Mouse (Mus musculus): Measurements from ENCODE around the gene Arl6ip4.

Arl6ip4 gene

DNA sequence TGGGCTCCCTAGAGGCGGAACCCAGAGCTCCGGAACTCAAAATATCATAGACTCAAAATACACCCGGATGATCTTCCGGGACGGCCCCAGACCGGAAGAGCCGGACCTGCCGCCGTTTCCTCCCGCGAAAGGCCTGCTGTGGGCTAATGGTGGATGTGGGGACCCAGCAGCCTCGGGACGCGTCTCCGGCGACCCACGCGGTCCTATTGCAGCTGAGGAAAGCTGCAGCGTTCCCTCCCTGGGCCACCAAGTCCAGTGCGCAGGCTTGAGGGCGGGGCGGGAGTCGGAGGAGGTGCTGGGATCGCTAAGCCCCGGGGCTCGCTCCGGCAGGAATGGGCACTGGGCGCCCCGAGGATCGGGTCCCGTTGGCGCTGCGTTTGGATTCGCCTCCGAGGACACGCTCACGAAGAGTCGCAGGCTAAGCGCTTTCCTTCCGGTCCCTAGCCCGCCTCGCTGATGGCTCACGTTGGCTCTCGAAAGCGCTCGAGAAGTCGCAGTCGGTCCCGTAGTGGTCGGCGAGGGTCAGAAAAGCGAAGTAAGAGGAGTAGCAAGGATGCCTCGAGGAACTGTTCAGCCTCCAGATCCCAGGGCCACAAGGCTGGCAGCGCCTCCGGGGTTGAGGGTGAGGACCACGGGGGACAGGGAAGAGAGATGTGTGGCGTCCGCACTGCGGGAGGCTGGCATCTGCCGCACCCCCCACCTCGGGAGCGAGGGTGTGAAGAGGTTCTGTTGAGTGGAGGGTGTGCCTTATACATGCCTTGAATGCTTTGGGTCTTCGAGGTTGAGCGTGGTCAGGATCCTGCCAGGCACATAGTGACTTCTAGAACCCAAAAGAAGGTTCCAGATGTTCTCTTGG lies at the start of gene Arl6ip4:
Gene Arl6ip4, plus strand, starts transcription at position 100 of the 856 bp plus-strand sequence.
- peak; percentile 86 for DNase-seq (ENCODE audit: low read depth, low spot score)

DNA sequence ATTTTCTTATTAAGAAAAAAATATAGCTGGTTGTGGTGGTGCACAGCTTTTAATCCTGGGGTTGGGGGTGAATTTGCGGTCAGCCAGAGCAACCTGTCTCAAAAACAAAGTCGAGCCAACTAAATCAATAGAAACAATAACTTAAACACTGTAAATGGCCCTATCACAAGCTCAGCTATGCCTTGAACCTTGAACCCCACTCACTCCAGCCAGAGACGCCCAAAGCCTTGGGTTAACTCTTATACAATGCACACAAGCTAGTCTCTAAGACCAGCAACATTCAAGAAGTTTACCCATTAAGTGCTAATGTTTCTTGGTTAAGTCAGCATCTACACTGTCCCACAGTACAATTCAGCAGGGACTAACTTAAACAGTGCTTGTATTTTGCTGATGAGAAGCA lies 46.2 kb upstream of the Arl6ip4 start:
- no peak for DNase-seq (ENCODE audit: low read depth, low spot score)

DNA sequence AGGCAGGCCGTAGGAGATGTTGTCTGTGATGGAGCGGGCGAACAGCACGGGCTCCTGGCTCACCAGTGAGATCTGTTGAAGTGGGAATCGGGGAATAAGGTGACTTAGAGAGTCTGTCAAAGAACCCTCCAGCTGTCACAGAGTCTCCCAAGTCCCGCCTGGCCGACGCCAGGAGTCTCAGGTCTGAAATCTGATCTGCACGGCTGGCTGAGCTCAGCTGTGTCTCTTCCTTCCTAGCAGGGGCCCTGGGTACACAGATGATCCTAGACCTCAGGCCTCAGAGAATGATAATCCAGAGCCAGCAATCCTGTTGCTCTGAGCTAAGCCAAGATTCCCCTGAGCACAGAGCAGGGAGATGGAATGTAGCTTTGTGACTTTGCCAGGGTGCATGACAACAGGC lies 42.2 kb upstream of the Arl6ip4 start:
- DNase-seq (ENCODE audit: low read depth, low spot score), result peak; percentile 43

DNA sequence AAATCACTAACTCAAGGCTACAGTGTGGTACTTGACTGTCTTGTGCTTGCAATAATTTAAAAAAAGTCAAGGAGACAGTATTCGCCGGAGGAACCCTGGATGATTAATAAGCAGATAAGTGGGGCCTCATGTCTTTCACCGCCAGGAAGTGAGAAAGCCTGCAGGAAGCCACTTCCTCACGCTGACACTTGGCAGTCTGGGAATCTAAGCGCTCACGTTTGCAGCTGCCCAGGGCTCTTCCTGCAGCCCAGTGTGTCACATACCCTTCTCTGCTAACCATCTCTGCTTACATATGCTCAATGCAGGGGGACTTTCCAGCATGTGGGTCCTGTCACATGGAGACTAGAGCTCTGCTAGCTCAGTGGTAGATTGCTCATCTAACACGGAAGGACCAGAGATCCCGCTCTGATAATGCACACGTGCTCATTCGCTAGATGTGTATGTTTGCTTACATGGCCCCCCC lies 41.0 kb upstream of the Arl6ip4 start:
- peak; percentile 68 for DNase-seq (ENCODE audit: low read depth, low spot score)

GRCm38 (mm10) chr5:124075716-124076115 lies 40.2 kb upstream of the Arl6ip4 start:
- no peak for DNase-seq (ENCODE audit: low read depth, low spot score)

DNA sequence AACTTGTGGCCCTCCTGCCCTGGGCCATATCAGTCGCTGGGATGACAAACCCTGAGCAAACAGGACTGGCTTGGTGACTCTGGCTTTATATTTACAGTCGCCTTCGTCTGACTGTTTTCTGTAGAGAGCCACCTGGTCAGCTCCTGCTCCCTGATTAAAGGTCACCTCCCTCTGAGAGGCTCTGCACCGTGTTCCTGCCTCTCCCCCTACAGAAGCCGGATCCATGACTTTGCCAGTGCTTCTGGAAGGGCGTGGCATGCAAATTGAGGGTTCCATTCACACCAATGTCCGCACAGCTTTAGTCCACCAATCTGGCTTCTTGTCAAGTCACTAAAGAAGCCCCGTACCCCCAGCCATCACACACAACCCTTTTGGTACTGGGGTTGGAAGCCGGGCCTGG lies 39.3 kb upstream of the Arl6ip4 start:
- DNase-seq (ENCODE audit: low read depth, low spot score), result no peak

DNA sequence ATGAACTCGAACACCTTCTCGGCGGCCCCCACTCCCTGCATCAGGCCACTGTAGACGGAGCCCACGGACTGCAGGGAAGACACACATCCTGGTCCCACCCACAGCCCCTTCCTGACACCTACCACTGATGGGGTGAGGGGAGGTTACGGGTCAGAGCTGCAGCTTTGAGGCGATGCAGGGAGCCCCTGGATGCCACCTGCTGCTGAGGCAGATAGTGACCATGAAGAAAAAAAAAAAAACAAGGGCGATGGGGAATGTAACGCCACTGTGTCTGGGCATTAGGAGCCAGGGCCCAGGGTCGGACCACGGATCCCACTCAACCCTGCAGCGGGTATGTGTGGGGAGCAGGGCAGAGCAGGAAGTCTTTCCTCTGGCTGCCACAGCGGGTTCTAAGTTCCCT lies 38.6 kb upstream of the Arl6ip4 start:
- no peak for DNase-seq (ENCODE audit: low read depth, low spot score)

- DNase-seq (ENCODE audit: low read depth, low spot score), result no peak
Measured at GRCm38 (mm10) chr5:124077856-124078460, 37.9 kb upstream of the Arl6ip4 start.

DNA sequence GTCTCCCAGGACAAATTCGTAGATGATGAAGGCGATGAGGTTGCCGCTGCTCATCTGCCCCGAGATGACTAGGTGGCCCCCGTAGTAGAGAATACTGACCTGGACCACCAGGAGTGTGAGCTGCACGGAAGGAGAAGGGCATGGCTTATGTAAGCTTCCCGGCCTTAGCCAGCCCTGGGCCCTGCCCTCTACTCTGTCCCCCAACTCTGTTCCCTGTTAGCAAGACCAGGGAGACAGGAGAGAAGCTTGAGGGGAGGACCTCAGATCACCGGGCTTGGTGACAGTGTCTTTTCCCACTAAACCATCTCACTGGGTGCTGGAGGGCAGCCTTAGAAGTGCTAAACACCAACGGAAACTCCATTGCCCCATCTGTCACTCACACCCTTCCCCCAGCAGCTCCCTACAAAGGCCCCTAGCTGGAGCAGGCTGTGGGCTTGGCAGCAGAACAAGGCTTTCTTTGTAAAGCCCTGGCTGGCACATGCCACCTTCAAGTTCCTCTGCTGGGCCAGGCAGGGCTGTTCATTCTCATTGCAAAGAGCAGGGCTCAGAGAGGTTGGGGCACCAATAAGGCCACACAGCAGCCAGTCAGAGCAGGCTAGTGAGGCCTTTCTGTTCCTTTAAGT lies 37.0 kb upstream of the Arl6ip4 start:
- no peak for DNase-seq (ENCODE audit: low read depth, low spot score)

DNA sequence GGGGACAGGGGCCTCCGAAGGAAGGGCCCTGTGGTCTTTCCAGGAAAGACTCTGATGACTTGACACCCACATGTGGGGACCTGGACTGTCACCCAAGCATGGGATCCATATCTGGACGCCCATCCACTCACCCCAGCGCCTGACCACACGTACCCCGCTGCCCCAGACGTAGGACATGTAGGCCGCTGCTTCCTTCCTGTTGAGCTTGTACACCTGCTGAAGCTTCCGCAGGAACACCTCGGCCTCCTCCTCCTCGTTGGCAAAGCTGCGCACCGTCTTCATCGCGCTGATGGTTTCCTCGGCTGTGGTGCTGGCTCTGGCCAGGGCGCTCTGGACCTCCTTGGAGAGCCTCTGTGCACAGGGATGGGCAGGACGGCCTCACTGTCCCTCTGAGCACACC lies 36.0 kb upstream of the Arl6ip4 start:
- DNase-seq (ENCODE audit: low read depth, low spot score), result no peak

GRCm38 (mm10) chr5:124082447-124082846 lies 33.4 kb upstream of the Arl6ip4 start:
- DNase-seq (ENCODE audit: low read depth, low spot score), result no peak

GRCm38 (mm10) chr5:124082941-124083688 lies 32.8 kb upstream of the Arl6ip4 start:
- DNase-seq (ENCODE audit: low read depth, low spot score), result no peak

GRCm38 (mm10) chr5:124083850-124084587 lies 31.9 kb upstream of the Arl6ip4 start:
- no peak for DNase-seq (ENCODE audit: low read depth, low spot score)

DNA sequence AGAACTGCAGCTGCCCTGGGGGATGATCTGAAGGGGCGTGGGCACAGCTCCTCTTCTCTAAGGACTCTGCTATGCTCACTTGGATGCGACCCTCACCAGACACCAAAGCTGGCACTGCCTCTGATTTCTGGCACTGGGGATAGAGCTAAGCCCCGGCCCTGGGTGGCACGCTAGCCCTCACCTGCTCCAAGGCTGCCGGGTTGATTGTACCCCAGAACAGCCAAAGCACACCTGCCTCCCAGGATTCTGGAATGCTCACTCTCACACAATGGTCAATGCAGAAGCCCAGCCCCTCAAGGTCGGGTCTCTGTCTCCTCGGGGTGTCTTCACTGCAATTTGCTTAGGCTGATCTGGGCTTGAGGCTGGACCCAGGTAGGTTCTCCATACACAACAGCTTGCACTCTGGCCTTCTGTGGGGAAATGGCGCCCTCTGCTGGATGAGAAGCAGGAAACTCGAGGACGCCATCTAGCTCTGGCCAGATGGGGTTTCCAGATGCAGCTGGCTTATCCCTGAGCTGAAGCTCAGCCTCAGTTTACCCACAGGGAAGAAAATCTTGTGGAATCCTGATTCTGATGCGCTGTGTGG lies 31.2 kb upstream of the Arl6ip4 start:
- peak; percentile 87 for DNase-seq (ENCODE audit: low read depth, low spot score)

GRCm38 (mm10) chr5:124085513-124085912 lies 30.4 kb upstream of the Arl6ip4 start:
- no peak for DNase-seq (ENCODE audit: low read depth, low spot score)

DNA sequence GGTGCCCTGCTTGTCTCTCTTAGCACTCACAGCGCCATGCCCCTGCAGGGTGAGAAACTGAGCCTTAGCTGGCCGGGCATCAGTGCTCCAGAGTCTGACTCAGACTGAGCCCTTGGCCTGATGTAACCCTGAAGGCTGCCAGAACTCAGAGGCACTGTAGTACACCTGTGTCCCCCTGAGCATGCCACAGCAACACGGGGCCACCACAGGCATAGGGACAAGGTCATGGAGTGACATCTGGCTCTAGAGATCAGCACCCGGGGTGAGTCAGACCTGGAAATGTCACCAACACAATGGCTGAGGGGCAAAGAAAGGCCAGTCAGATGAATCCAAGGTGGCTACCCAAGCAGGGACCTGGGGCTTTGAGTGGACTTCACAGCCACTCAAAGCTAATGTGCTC lies 29.0 kb upstream of the Arl6ip4 start:
- DNase-seq (ENCODE audit: low read depth, low spot score), result no peak

- DNase-seq (ENCODE audit: low read depth, low spot score), result no peak
Measured at GRCm38 (mm10) chr5:124089868-124090267, 26.0 kb upstream of the Arl6ip4 start.

GRCm38 (mm10) chr5:124091951-124092406 lies 23.9 kb upstream of the Arl6ip4 start:
- DNase-seq (ENCODE audit: low read depth, low spot score), result no peak

DNA sequence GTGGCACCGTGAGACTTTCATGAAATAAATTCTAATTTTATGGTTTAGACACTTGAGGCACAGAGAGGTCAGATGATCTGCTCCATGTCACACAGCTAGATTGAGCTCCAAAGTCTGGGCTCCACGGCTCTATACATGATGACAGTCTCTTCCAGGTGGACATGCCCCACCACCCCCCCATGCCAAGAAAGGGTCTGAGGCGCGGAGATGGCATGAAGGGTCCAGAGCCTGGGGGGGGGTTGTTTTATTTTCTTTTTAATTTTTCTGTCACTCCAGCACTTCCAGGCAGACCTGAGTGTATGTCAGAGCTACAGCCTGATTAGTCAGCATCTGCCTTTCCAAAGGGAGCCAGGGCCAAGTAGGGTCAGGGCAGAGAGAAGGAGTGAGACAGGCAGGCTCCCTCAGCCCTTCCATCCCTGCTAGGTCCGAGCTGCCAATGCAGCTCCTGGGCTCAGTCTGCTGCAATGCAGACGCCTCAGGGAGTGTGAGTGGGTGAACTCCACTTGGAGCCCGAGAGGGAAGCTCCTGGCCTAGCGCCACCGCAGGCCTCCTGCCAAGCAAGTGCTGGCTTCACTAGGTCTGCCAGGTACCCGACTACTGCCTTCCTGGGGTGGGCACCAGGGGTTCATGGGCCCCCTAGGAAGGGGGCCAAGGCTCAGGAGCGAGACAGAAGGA lies 22.6 kb upstream of the Arl6ip4 start:
- no peak for DNase-seq (ENCODE audit: low read depth, low spot score)

All from mesoderm, embryonic 11.5 days (tissue).